Mouse (Mus musculus) liver, embryonic 14.5 days (tissue): ENCODE measurements around the gene Rbm14.

Source experiments
- CTCF ChIP-seq: IDR thresholded peaks from 2 replicates; pipeline ENCODE4 v1.5.1; 2016; ENCODE audit warnings: antibody characterized with exemption, low read depth, control low read depth
- EP300 ChIP-seq: IDR thresholded peaks from 2 replicates; pipeline ENCODE4 v1.6.1; 2016; ENCODE audit warnings: antibody characterized with exemption, low read depth

DNA sequence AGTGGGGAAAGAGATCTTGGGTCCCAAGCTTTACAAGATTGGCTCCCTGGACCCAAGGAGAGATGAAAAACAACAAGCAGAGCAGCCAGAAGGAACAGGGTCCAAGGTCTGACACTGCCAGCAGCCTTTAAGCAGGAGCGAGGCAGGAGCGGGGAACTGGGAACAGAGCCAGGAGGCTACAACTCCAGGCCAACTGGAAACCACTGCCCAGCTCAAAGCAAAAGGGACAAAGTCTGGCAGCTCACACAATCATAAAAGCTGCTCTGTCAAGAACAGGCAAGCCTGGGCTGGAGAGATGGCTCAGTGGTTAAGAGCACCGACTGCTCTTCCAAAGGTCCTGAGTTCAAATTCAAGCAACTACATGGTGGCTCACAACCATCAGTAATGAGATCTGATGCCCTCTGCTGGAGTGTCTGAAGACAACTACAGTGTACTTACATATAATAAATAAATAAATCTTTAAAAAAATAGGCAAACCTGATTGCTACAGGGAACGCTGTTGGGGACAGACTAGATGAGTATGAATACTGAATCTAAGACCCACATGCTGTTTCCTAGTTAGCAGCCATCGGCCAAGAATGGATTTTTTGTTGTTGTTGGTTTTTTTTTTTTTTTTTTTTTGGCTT lies 9.4 kb upstream of the Rbm14 start:
- TF ChIP-seq CTCF = peak; percentile 40
- TF ChIP-seq EP300 = no peak
